Mouse (Mus musculus): ENCODE results near the gene Pex14. TPM values are rescaled to one million over a fixed set of nuclear protein-coding genes. Genes with fewer than 3 reads are reported as not detected.
A peak's percentile ranks its signal among the peaks of the same experiment; 100 is the strongest.
"Not testable (repeated sequence)": the region's sequence is repeated elsewhere in the genome, so short reads cannot be mapped to it uniquely, and the experiment has no call there.

Gene Pex14
- polyA plus RNA-seq, 1 experiment: 12.4 TPM

- Histone ChIP-seq H3K4me3 (replicated peaks; ENCODE audit: control insufficient read depth, low read depth, low read length) (no peak overlapping the region), H3K4me1 (ENCODE audit: control insufficient read depth, insufficient read depth, low read length) (no peaks in the 10 kb centered on the region), H3K27ac (ENCODE audit: control insufficient read depth, insufficient read depth, low read depth, low read length, poor library complexity) (no peak overlapping the region)
- TF ChIP-seq CTCF (IDR thresholded peaks at IDR 0.05; ENCODE audit: control insufficient read depth, insufficient read depth, low read length): no peak
- 92% methylated on average over 6 of the region's 6 CpGs for WGBS
Observed at GRCm38 (mm10) chr4:149126115-149126509, 26.4 kb upstream of the Pex14 start.

- Histone ChIP-seq H3K4me1 (ENCODE audit: control insufficient read depth, insufficient read depth, low read length) (no peaks in the 10 kb centered on the region), H3K4me3 (replicated peaks; ENCODE audit: control insufficient read depth, low read depth, low read length) (no peak overlapping the region), H3K27ac (ENCODE audit: control insufficient read depth, insufficient read depth, low read depth, low read length, poor library complexity) (no peak overlapping the region)
- TF ChIP-seq POLR2A (IDR thresholded peaks at IDR 0.05; ENCODE audit: borderline replicate concordance, control insufficient read depth, low read depth, low read length): no peak
- no peak for TF ChIP-seq CTCF (IDR thresholded peaks at IDR 0.05; ENCODE audit: control insufficient read depth, insufficient read depth, low read length)
- 64% methylated on average over 11 of the region's 11 CpGs for WGBS
Observed at GRCm38 (mm10) chr4:149125341-149126114, 25.9 kb upstream of the Pex14 start.

- Histone ChIP-seq H3K27ac (ENCODE audit: control insufficient read depth, insufficient read depth, low read depth, low read length, poor library complexity) (no peak overlapping the region), H3K4me3 (replicated peaks; ENCODE audit: control insufficient read depth, low read depth, low read length) (no peak overlapping the region), H3K4me1 (ENCODE audit: control insufficient read depth, insufficient read depth, low read length) (no peaks in the 10 kb centered on the region)
- TF ChIP-seq POLR2A (IDR thresholded peaks at IDR 0.05; ENCODE audit: borderline replicate concordance, control insufficient read depth, low read depth, low read length) (no peak), CTCF (IDR thresholded peaks at IDR 0.05; ENCODE audit: control insufficient read depth, insufficient read depth, low read length) (no peak)
- WGBS: 71% methylated on average over 5 of the region's 5 CpGs
Observed at GRCm38 (mm10) chr4:149123432-149123831, 23.8 kb upstream of the Pex14 start.

GRCm38 (mm10) chr4:149119978-149120562 lies 20.4 kb upstream of the Pex14 start:
- H3K4me3 ChIP-seq (replicated peaks; ENCODE audit: control insufficient read depth, low read depth, low read length); H3K27ac ChIP-seq (ENCODE audit: control insufficient read depth, insufficient read depth, low read depth, low read length, poor library complexity); H3K4me1 ChIP-seq (ENCODE audit: control insufficient read depth, insufficient read depth, low read length): not testable (repeated sequence)
- WGBS: 20% methylated on average over 12 of the region's 12 CpGs

GRCm38 (mm10) chr4:149103875-149104561 lies 4.3 kb upstream of the Pex14 start, which contains the start of gene Dffa:
Dffa (plus strand) TSS chr4:149104146.
- TF ChIP-seq CTCF (IDR thresholded peaks at IDR 0.05; ENCODE audit: control insufficient read depth, insufficient read depth, low read length): no peak
- no peak; the same call in 1 of the 2 replicates for TF ChIP-seq POLR2A (IDR thresholded peaks at IDR 0.05; ENCODE audit: borderline replicate concordance, control insufficient read depth, low read depth, low read length)
- under 1% methylated on average over 35 of the region's 35 CpGs for WGBS
- peak within 1 kb of the TSS; percentile 90 for H3K4me3 ChIP-seq (replicated peaks; ENCODE audit: control insufficient read depth, low read depth, low read length)
- no peak within 1 kb of the TSS for H3K27ac ChIP-seq (ENCODE audit: control insufficient read depth, insufficient read depth, low read depth, low read length, poor library complexity)
- H3K4me1 ChIP-seq (ENCODE audit: control insufficient read depth, insufficient read depth, low read length): no peaks in the 10 kb centered on the region

GRCm38 (mm10) chr4:149101456-149101855 lies 1.8 kb upstream of the Pex14 start:
- TF ChIP-seq CTCF (IDR thresholded peaks at IDR 0.05; ENCODE audit: control insufficient read depth, insufficient read depth, low read length): no peak
- TF ChIP-seq POLR2A (IDR thresholded peaks at IDR 0.05; ENCODE audit: borderline replicate concordance, control insufficient read depth, low read depth, low read length): no peak
- H3K4me3 ChIP-seq (replicated peaks; ENCODE audit: control insufficient read depth, low read depth, low read length): no peak overlapping the region

GRCm38 (mm10) chr4:149100449-149100848 lies 773 bp upstream of the Pex14 start:
- H3K27ac ChIP-seq (ENCODE audit: control insufficient read depth, insufficient read depth, low read depth, low read length, poor library complexity); H3K4me3 ChIP-seq (replicated peaks; ENCODE audit: control insufficient read depth, low read depth, low read length); H3K4me1 ChIP-seq (ENCODE audit: control insufficient read depth, insufficient read depth, low read length): not testable (repeated sequence)
- WGBS: 79% methylated on average over 12 of the region's 12 CpGs

More at GRCm38 (mm10) chr4:149101456-149101855, 1.8 kb upstream of the Pex14 start:
- Histone ChIP-seq H3K27ac (ENCODE audit: control insufficient read depth, insufficient read depth, low read depth, low read length, poor library complexity) (no peak overlapping the region), H3K4me1 (ENCODE audit: control insufficient read depth, insufficient read depth, low read length) (peaks cover 2% of the 10 kb centered on the region; the same call in 1 of the 2 replicates)
- 73% methylated on average over 3 of the region's 3 CpGs for WGBS

- Histone ChIP-seq H3K27ac (ENCODE audit: control insufficient read depth, insufficient read depth, low read depth, low read length, poor library complexity) (no peak overlapping the region), H3K4me3 (replicated peaks; ENCODE audit: control insufficient read depth, low read depth, low read length) (peak overlapping the region; percentile 94), H3K4me1 (ENCODE audit: control insufficient read depth, insufficient read depth, low read length) (peaks cover 2% of the 10 kb centered on the region; the same call in 1 of the 2 replicates)
- TF ChIP-seq CTCF (IDR thresholded peaks at IDR 0.05; ENCODE audit: control insufficient read depth, insufficient read depth, low read length) (no peak), POLR2A (IDR thresholded peaks at IDR 0.05; ENCODE audit: borderline replicate concordance, control insufficient read depth, low read depth, low read length) (no peak)
- 12% methylated on average over 11 of the region's 11 CpGs for WGBS
Observed at GRCm38 (mm10) chr4:149098571-149098970, 1.1 kb downstream of the Pex14 start.

Data from bone marrow, adult 2 months (tissue).